Mouse (Mus musculus) liver, embryonic 14.5 days (tissue): ENCODE measurements around the gene Mbd6. TPM values are rescaled to one million over a fixed set of nuclear protein-coding genes. Genes with fewer than 3 reads are reported as not detected.

Source experiments
- ATAC-seq: fragments of 200-750 bp; cut with Nextera tagmentation; 2 replicates; pipeline ENCODE4 v1.8.0; 2017; ENCODE audit warnings: moderate number of reproducible peaks, mild to moderate bottlenecking, moderate library complexity; ENCODE audit not compliant: insufficient read depth
- DNase-seq, 3 experiments: peaks; one replicate each; pipeline ENCODE4 v3.0.0-alpha.2; 2012 to 2013; ENCODE audit warnings: low read depth in 3 of 3, low spot score in 3 of 3
- H3K27ac ChIP-seq: fragments of 300-500 bp; sonication (generic); 2 replicates; pipeline ENCODE4 v1.5.1; 2014; ENCODE audit warnings: moderate library complexity, mild to moderate bottlenecking, control low read depth, inconsistent platforms
- H3K27me3 ChIP-seq: fragments of 300-500 bp; sonication (generic); 2 replicates; pipeline ENCODE4 v1.6.1; 2014; ENCODE audit warnings: mild to moderate bottlenecking, low read length, moderate library complexity; ENCODE audit not compliant: control insufficient read depth, insufficient read depth
- H3K36me3 ChIP-seq: fragments of 300-500 bp; sonication (generic); replicated peaks from 2 replicates; pipeline ENCODE4 v1.6.1; 2014; ENCODE audit warnings: low read depth; ENCODE audit not compliant: control insufficient read depth, insufficient read depth
- H3K4me1 ChIP-seq, 2 experiments: fragments of 200-500 bp in 1 of 2; fragments of 300-500 bp in 1 of 2; sonication (generic) in 1 of 2; replicated peaks; 2 replicates each; pipeline ENCODE4 v1.6.1; 2012 to 2014; ENCODE audit warnings: antibody characterized with exemption in 1 of 2, inconsistent platforms in 1 of 2, low read length in 1 of 2; ENCODE audit not compliant: control insufficient read depth in 2 of 2, insufficient read depth in 2 of 2
- H3K4me2 ChIP-seq: fragments of 300-500 bp; sonication (generic); 2 replicates; pipeline ENCODE4 v1.6.1; 2014; ENCODE audit warnings: low read depth, mild to moderate bottlenecking, control low read depth, moderate library complexity
- H3K4me3 ChIP-seq, 2 experiments: fragments of 200-500 bp in 1 of 2; fragments of 300-500 bp in 1 of 2; sonication (generic) in 1 of 2; 2 replicates each; pipeline ENCODE4 v1.5.1; 2012 to 2014; ENCODE audit warnings: low read depth in 2 of 2, low read length in 2 of 2, mild to moderate bottlenecking in 2 of 2, control low read depth in 1 of 2, inconsistent platforms in 1 of 2, moderate library complexity in 1 of 2; ENCODE audit not compliant: insufficient read depth in 1 of 2
- H3K9ac ChIP-seq: fragments of 300-500 bp; sonication (generic); replicated peaks from 2 replicates; pipeline ENCODE4 v1.6.1; 2014; ENCODE audit warnings: mild to moderate bottlenecking, control low read depth, moderate library complexity
- H3K9me3 ChIP-seq: fragments of 300-500 bp; sonication (generic); 2 replicates; pipeline ENCODE4 v1.6.1; 2016; ENCODE audit warnings: low read length, mixed read lengths; ENCODE audit not compliant: control insufficient read depth
- CTCF ChIP-seq: IDR thresholded peaks from 2 replicates; pipeline ENCODE4 v1.5.1; 2016; ENCODE audit warnings: antibody characterized with exemption, low read depth, control low read depth
- EP300 ChIP-seq: IDR thresholded peaks from 2 replicates; pipeline ENCODE4 v1.6.1; 2016; ENCODE audit warnings: antibody characterized with exemption, low read depth
- WGBS: fragments of 180-500 bp; shearing (Covaris S2); extraction: QIAGEN DNeasy Blood & Tissue Kit; methylation state at CpG from one replicate; pipeline ENCODE4 v1.1.7; 2014; ENCODE audit not compliant: insufficient replicate concordance; 5-methylcytosine and 5-hydroxymethylcytosine counted together
- polyA plus RNA-seq, 2 experiments: library from polyadenylated mRNA; depleted of rRNA in 1 of 2; stranded (reverse) in 1 of 2; unstranded in 1 of 2; fragments of >200 nt; fragmentation: Nextera tagmentation in 1 of 2; extraction: Ambion mirVana in 1 of 2; gene quantifications; 2 replicates each; pipeline versions ENCODE4 v1.2.1 to v1.2.3; 2012 to 2014

Gene Mbd6
- polyA plus RNA-seq, 2 experiments: 5.6 to 11.0 TPM

GRCm38 (mm10) chr10:127255625-127256345 is 33.0 kb downstream of the Mbd6 start:
- Histone ChIP-seq H3K36me3 (no peaks in the 10 kb centered on the region), H3K9ac (no peak overlapping the region), H3K9me3 (no peaks in the 10 kb centered on the region), H3K4me1 (no peaks in the 10 kb centered on the region), H3K27ac (no peak overlapping the region), H3K4me3 (no peak overlapping the region), H3K4me2 (no peak overlapping the region), H3K27me3 (no peaks in the 10 kb centered on the region; the same call in 1 of the 2 replicates)
- TF ChIP-seq EP300 (no peak), CTCF (no peak)
- ATAC-seq (no peak), DNase-seq (peak in 2 of 3 experiments; percentile 28 to 33)
- WGBS: 22% methylated on average over 14 of the region's 14 CpGs

DNA sequence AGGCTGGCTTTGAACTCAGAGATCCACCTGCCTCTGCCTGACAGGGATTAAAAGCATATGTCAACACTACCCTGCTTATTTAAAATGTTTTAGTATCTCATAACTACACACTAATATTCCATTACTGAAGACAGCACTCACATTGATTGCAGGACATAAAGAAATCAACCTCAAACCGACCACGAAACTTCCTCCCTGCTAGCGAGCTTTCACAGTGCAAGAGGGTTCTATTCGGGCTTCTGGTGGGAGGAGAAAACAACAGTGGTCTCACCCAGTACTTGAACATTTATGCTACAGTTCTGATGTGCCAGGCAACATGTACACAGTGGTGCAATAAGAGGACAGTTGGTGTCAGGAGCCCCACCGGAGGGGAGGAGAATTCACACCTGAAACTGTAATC is 38.0 kb downstream of the Mbd6 start:
- no peak for DNase-seq
- Histone ChIP-seq H3K4me1 (no peaks in the 10 kb centered on the region), H3K4me2 (no peak overlapping the region), H3K4me3 (no peak overlapping the region), H3K9me3 (no peaks in the 10 kb centered on the region), H3K9ac (no peak overlapping the region), H3K27ac (no peak overlapping the region), H3K36me3 (no peaks in the 10 kb centered on the region), H3K27me3 (no peaks in the 10 kb centered on the region; the same call in none of the 2 replicates)
- TF ChIP-seq EP300: no peak
- no peak for TF ChIP-seq CTCF
- 28% methylated on average over 5 of the region's 5 CpGs for WGBS
- ATAC-seq: no peak

GRCm38 (mm10) chr10:127238241-127238824 is 50.5 kb downstream of the Mbd6 start:
- DNase-seq (no peak), ATAC-seq (no peak)
- peaks cover 17% of the 10 kb centered on the region for H3K27me3 ChIP-seq
- 48% methylated on average over 18 of the region's 18 CpGs for WGBS
- H3K9me3 ChIP-seq: no peaks in the 10 kb centered on the region
- H3K4me3 ChIP-seq: no peak overlapping the region
- TF ChIP-seq CTCF (no peak), EP300 (no peak)
- H3K27ac ChIP-seq: no peak overlapping the region
- no peak overlapping the region for H3K4me2 ChIP-seq
- H3K4me1 ChIP-seq: no peaks in the 10 kb centered on the region
- H3K9ac ChIP-seq: no peak overlapping the region
- H3K36me3 ChIP-seq: no peaks in the 10 kb centered on the region

GRCm38 (mm10) chr10:127236541-127236940 is 52.3 kb downstream of the Mbd6 start:
- Histone ChIP-seq H3K9ac (no peak overlapping the region), H3K4me1 (no peaks in the 10 kb centered on the region), H3K9me3 (no peaks in the 10 kb centered on the region), H3K27ac (no peak overlapping the region), H3K4me3 (no peak overlapping the region), H3K27me3 (peaks cover 17% of the 10 kb centered on the region), H3K36me3 (no peaks in the 10 kb centered on the region), H3K4me2 (no peak overlapping the region)
- ATAC-seq (no peak), DNase-seq (no peak)
- TF ChIP-seq CTCF (no peak), EP300 (no peak)
- 52% methylated on average over 9 of the region's 9 CpGs for WGBS

DNA sequence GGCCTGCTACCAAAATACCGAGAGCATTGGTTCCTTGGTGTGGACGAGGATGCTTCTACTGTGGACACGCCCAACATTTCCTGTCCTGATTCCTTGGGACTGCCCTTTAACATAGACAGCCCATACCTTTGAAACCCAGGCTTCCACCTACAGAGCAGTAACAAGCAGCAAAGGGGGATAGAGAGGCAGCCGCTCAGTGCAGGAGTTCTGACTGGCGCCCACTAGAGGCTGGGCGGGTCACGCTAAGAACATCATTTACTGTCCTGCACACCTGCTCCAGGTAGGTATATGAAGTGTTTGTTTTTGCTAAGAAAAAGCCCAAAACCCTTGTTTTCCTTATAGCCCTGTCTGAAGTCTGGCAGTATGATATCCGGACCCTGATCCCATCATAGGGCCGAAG is 55.7 kb downstream of the Mbd6 start:
- TF ChIP-seq CTCF (peak; percentile 66), EP300 (no peak)
- Histone ChIP-seq H3K4me1 (no peaks in the 10 kb centered on the region), H3K36me3 (no peaks in the 10 kb centered on the region), H3K9me3 (no peaks in the 10 kb centered on the region), H3K27ac (no peak overlapping the region), H3K9ac (no peak overlapping the region), H3K27me3 (peaks cover 11% of the 10 kb centered on the region; the same call in 1 of the 2 replicates), H3K4me3 (no peak overlapping the region), H3K4me2 (no peak overlapping the region)
- ATAC-seq (no peak), DNase-seq (no peak)
- 70% methylated on average over 9 of the region's 9 CpGs for WGBS

Other genes with a start within 250 kb of the Mbd6 start
- gene Mettl1, start 247.6 kb downstream of the Mbd6 start, polyA plus RNA-seq (2012; rRNA removed): 10.6 and 12.5 TPM in 2 replicates
- gene Mettl1, start 247.6 kb downstream of the Mbd6 start, polyA plus RNA-seq (2014; fragmentation: Nextera tagmentation; extraction: Ambion mirVana): 18.1 and 19.3 TPM in 2 replicates
- gene Eef1akmt3, start 247.5 kb downstream of the Mbd6 start, polyA plus RNA-seq (2012; rRNA removed): 0.08 and 0.09 TPM in 2 replicates
- gene Eef1akmt3, start 247.5 kb downstream of the Mbd6 start, polyA plus RNA-seq (2014; fragmentation: Nextera tagmentation; extraction: Ambion mirVana): 0.04 TPM in 1 of 2 replicates, not detected in the other
- gene Cyp27b1, start 240.8 kb downstream of the Mbd6 start, polyA plus RNA-seq (2012; rRNA removed): 0.07 and 0.08 TPM in 2 replicates
- not detected in 2 replicates for gene Cyp27b1, start 240.8 kb downstream of the Mbd6 start, polyA plus RNA-seq (2014; fragmentation: Nextera tagmentation; extraction: Ambion mirVana)
- 0.07 and 0.12 TPM in 2 replicates for gene March9, start 228.8 kb downstream of the Mbd6 start, polyA plus RNA-seq (2012; rRNA removed)
- not detected in 2 replicates for gene March9, start 228.8 kb downstream of the Mbd6 start, polyA plus RNA-seq (2014; fragmentation: Nextera tagmentation; extraction: Ambion mirVana)
- 175 and 221 TPM in 2 replicates for gene Cdk4, start 225.5 kb downstream of the Mbd6 start, polyA plus RNA-seq (2012; rRNA removed)
- 519 and 576 TPM in 2 replicates for gene Cdk4, start 225.5 kb downstream of the Mbd6 start, polyA plus RNA-seq (2014; fragmentation: Nextera tagmentation; extraction: Ambion mirVana)
- 35.8 and 41.8 TPM in 2 replicates for gene Tspan31, start 218.8 kb downstream of the Mbd6 start, polyA plus RNA-seq (2012; rRNA removed)
- 18.9 and 23.8 TPM in 2 replicates for gene Tspan31, start 218.8 kb downstream of the Mbd6 start, polyA plus RNA-seq (2014; fragmentation: Nextera tagmentation; extraction: Ambion mirVana)
- 3.0 and 3.7 TPM in 2 replicates for gene Agap2, start 213.7 kb downstream of the Mbd6 start, polyA plus RNA-seq (2012; rRNA removed)
- 0.57 and 0.59 TPM in 2 replicates for gene Agap2, start 213.7 kb downstream of the Mbd6 start, polyA plus RNA-seq (2014; fragmentation: Nextera tagmentation; extraction: Ambion mirVana)
- gene Os9, start 167.9 kb downstream of the Mbd6 start, polyA plus RNA-seq (2012; rRNA removed): 20.9 and 25.0 TPM in 2 replicates
- gene Os9, start 167.9 kb downstream of the Mbd6 start, polyA plus RNA-seq (2014; fragmentation: Nextera tagmentation; extraction: Ambion mirVana): 22.9 and 29.9 TPM in 2 replicates
- gene B4galnt1, start 123.8 kb downstream of the Mbd6 start, polyA plus RNA-seq (2012; rRNA removed): 9.9 and 10.4 TPM in 2 replicates
- 14.6 and 17.1 TPM in 2 replicates for gene B4galnt1, start 123.8 kb downstream of the Mbd6 start, polyA plus RNA-seq (2014; fragmentation: Nextera tagmentation; extraction: Ambion mirVana)
- 1.5 and 1.7 TPM in 2 replicates for gene Slc26a10, start 108.4 kb downstream of the Mbd6 start, polyA plus RNA-seq (2012; rRNA removed)
- gene Slc26a10, start 108.4 kb downstream of the Mbd6 start, polyA plus RNA-seq (2014; fragmentation: Nextera tagmentation; extraction: Ambion mirVana): 0.75 and 1.3 TPM in 2 replicates
- gene Arhgef25, start 98.9 kb downstream of the Mbd6 start, polyA plus RNA-seq (2012; rRNA removed): 6.9 and 7.7 TPM in 2 replicates
- 3.4 and 4.8 TPM in 2 replicates for gene Arhgef25, start 98.9 kb downstream of the Mbd6 start, polyA plus RNA-seq (2014; fragmentation: Nextera tagmentation; extraction: Ambion mirVana)
- gene Dtx3, start 93.3 kb downstream of the Mbd6 start, polyA plus RNA-seq (2012; rRNA removed): 35.9 and 38.6 TPM in 2 replicates
- 11.2 and 15.0 TPM in 2 replicates for gene Dtx3, start 93.3 kb downstream of the Mbd6 start, polyA plus RNA-seq (2014; fragmentation: Nextera tagmentation; extraction: Ambion mirVana)
- gene Pip4k2c, start 77.4 kb downstream of the Mbd6 start, polyA plus RNA-seq (2012; rRNA removed): 28.2 and 31.2 TPM in 2 replicates
- 25.7 and 31.1 TPM in 2 replicates for gene Pip4k2c, start 77.4 kb downstream of the Mbd6 start, polyA plus RNA-seq (2014; fragmentation: Nextera tagmentation; extraction: Ambion mirVana)
- 0.11 and 0.19 TPM in 2 replicates for gene Kif5a, start 25.7 kb downstream of the Mbd6 start, polyA plus RNA-seq (2012; rRNA removed)
- gene Kif5a, start 25.7 kb downstream of the Mbd6 start, polyA plus RNA-seq (2014; fragmentation: Nextera tagmentation; extraction: Ambion mirVana): 0.01 and 0.03 TPM in 2 replicates
- 53.8 and 58.7 TPM in 2 replicates for gene Dctn2, start 22.6 kb downstream of the Mbd6 start, polyA plus RNA-seq (2012; rRNA removed)
- 59.2 and 64.7 TPM in 2 replicates for gene Dctn2, start 22.6 kb downstream of the Mbd6 start, polyA plus RNA-seq (2014; fragmentation: Nextera tagmentation; extraction: Ambion mirVana)
- gene Mars, start 22.8 kb upstream of the Mbd6 start, polyA plus RNA-seq (2012; rRNA removed): 53.6 and 63.4 TPM in 2 replicates
- 101 and 115 TPM in 2 replicates for gene Mars, start 22.8 kb upstream of the Mbd6 start, polyA plus RNA-seq (2014; fragmentation: Nextera tagmentation; extraction: Ambion mirVana)
- 7.3 and 8.8 TPM in 2 replicates for gene Arhgap9, start 32.9 kb upstream of the Mbd6 start, polyA plus RNA-seq (2012; rRNA removed)
- gene Arhgap9, start 32.9 kb upstream of the Mbd6 start, polyA plus RNA-seq (2014; fragmentation: Nextera tagmentation; extraction: Ambion mirVana): 12.4 and 13.4 TPM in 2 replicates
- 1.1 and 1.4 TPM in 2 replicates for gene Gli1, start 53.0 kb upstream of the Mbd6 start, polyA plus RNA-seq (2012; rRNA removed)
- 0.15 and 0.27 TPM in 2 replicates for gene Gli1, start 53.0 kb upstream of the Mbd6 start, polyA plus RNA-seq (2014; fragmentation: Nextera tagmentation; extraction: Ambion mirVana)
- gene Inhbe, start 65.4 kb upstream of the Mbd6 start, polyA plus RNA-seq (2012; rRNA removed): 0.59 and 0.61 TPM in 2 replicates
- 0.28 and 0.38 TPM in 2 replicates for gene Inhbe, start 65.4 kb upstream of the Mbd6 start, polyA plus RNA-seq (2014; fragmentation: Nextera tagmentation; extraction: Ambion mirVana)
- 1.5 and 2.0 TPM in 2 replicates for gene Inhbc, start 81.4 kb upstream of the Mbd6 start, polyA plus RNA-seq (2012; rRNA removed)
- 2.1 and 2.4 TPM in 2 replicates for gene Inhbc, start 81.4 kb upstream of the Mbd6 start, polyA plus RNA-seq (2014; fragmentation: Nextera tagmentation; extraction: Ambion mirVana)
- 10.9 and 16.2 TPM in 2 replicates for gene R3hdm2, start 91.3 kb upstream of the Mbd6 start, polyA plus RNA-seq (2012; rRNA removed)
- gene R3hdm2, start 91.3 kb upstream of the Mbd6 start, polyA plus RNA-seq (2014; fragmentation: Nextera tagmentation; extraction: Ambion mirVana): 9.0 and 14.0 TPM in 2 replicates
- gene Stac3, start 212.7 kb upstream of the Mbd6 start, polyA plus RNA-seq (2012; rRNA removed): 0.16 and 0.37 TPM in 2 replicates
- gene Stac3, start 212.7 kb upstream of the Mbd6 start, polyA plus RNA-seq (2014; fragmentation: Nextera tagmentation; extraction: Ambion mirVana): not detected in 2 replicates
- gene Ndufa4l2, start 225.9 kb upstream of the Mbd6 start, polyA plus RNA-seq (2012; rRNA removed): 2.1 and 3.6 TPM in 2 replicates
- 2.0 and 5.8 TPM in 2 replicates for gene Ndufa4l2, start 225.9 kb upstream of the Mbd6 start, polyA plus RNA-seq (2014; fragmentation: Nextera tagmentation; extraction: Ambion mirVana)
- 81.0 and 88.6 TPM in 2 replicates for gene Shmt2, start 233.4 kb upstream of the Mbd6 start, polyA plus RNA-seq (2012; rRNA removed)
- gene Shmt2, start 233.4 kb upstream of the Mbd6 start, polyA plus RNA-seq (2014; fragmentation: Nextera tagmentation; extraction: Ambion mirVana): 82.7 and 88.2 TPM in 2 replicates
- not detected in 2 replicates for gene Nxph4, start 245.5 kb upstream of the Mbd6 start, polyA plus RNA-seq (2012; rRNA removed)
- gene Nxph4, start 245.5 kb upstream of the Mbd6 start, polyA plus RNA-seq (2014; fragmentation: Nextera tagmentation; extraction: Ambion mirVana): 0.13 TPM in 1 of 2 replicates, not detected in the other